Comparison of ENCODE assay signal across 13 mouse cellular contexts in genomic region chr2:72107525-72108180, GRCm38 (mm10).
DNase-seq lines count a peak whose midpoint lies in the region; ATAC-seq and TF ChIP-seq lines count a peak whose summit lies in the region.
"Had no signal": no experiment of that assay in that cellular context is flagged by ENCODE, and none has a peak within 500 bp of the region (broad histone marks: within the 10 kb centered on the region; RNA-seq: fewer than 3 reads in every experiment).

No protein-coding gene starts in this region.

- no peaks in the 10 kb centered on the region for H3K27me3 ChIP-seq in heart, embryonic 12.5 days (replicated peaks)
- no peaks in the 10 kb centered on the region for H3K27me3 ChIP-seq in lung, postnatal 0 days (replicated peaks; ENCODE audit: insufficient read depth, low read length)
- H3K27me3 ChIP-seq: CH12.LX had no signal

- TF ChIP-seq CTCF in lung, postnatal 0 days (IDR thresholded peaks at IDR 0.05) = no peak
- TF ChIP-seq CTCF in lung, adult 2 months (IDR thresholded peaks at IDR 0.05; ENCODE audit: insufficient read depth, low read length) = no peak

- H3K9me3 ChIP-seq in heart, embryonic 12.5 days (replicated peaks) = no peaks in the 10 kb centered on the region
- H3K9me3 ChIP-seq in lung, postnatal 0 days (ENCODE audit: low read length) = no peaks in the 10 kb centered on the region

- peak; percentile 84 for TF ChIP-seq EP300 in lung, postnatal 0 days (IDR thresholded peaks at IDR 0.05)

- H3K27ac ChIP-seq in heart, embryonic 12.5 days (ENCODE audit: poor library complexity, severe bottlenecking) = peak overlapping the region; percentile 45; the same call in 1 of the 2 replicates
- peak overlapping the region; percentile 5; the same call in 1 of the 2 replicates for H3K27ac ChIP-seq in lung, postnatal 0 days (ENCODE audit: low read length)
- H3K27ac ChIP-seq: liver, embryonic 14.5 days had no signal

- 42% methylated on average over 12 of the region's 12 CpGs for WGBS in heart, embryonic 12.5 days
- WGBS in lung, postnatal 0 days = 29% methylated on average over 12 of the region's 12 CpGs
- 33% methylated on average over 12 of the region's 12 CpGs for WGBS in lung, adult 2 months

- no peaks in the 10 kb centered on the region for H3K36me3 ChIP-seq in heart, embryonic 12.5 days
- no peaks in the 10 kb centered on the region for H3K36me3 ChIP-seq in lung, postnatal 0 days (ENCODE audit: insufficient read depth, low read length)

- no peak for DNase-seq in heart, postnatal 10 days
- DNase-seq in lung, postnatal 0 days (ENCODE audit: low spot score) = peak; percentile 82
- DNase-seq in lung, adult 2 months = no peak
- peak; percentile 56 for DNase-seq in brain, adult 2 months (ENCODE audit: low read depth, low spot score)
- peak; percentile 25 to 44 for DNase-seq in lung, postnatal 4 days
- DNase-seq in urinary bladder, adult 2 months (ENCODE audit: low spot score) = no peak
- no peak for DNase-seq in embryo, embryonic 11 days
- DNase-seq: gastrocnemius, postnatal 14 days; kidney, postnatal 25 days; thymus, adult 2 months had no signal

- ATAC-seq in heart, embryonic 12.5 days (ENCODE audit: insufficient number of reproducible peaks, low FRiP score) = no peak
- ATAC-seq in lung, postnatal 0 days = peak; percentile 91

- no peak overlapping the region for H3K9ac ChIP-seq in heart, embryonic 12.5 days
- no peak overlapping the region for H3K9ac ChIP-seq in lung, postnatal 0 days (replicated peaks; ENCODE audit: low read depth)
- H3K9ac ChIP-seq: liver, embryonic 14.5 days had no signal

- H3K4me3 ChIP-seq in heart, embryonic 12.5 days = no peak overlapping the region
- H3K4me3 ChIP-seq in lung, postnatal 0 days (ENCODE audit: low read depth, low read length) = no peak overlapping the region
- no peak overlapping the region for H3K4me3 ChIP-seq in lung, adult 2 months (replicated peaks; ENCODE audit: extremely low read depth, low read depth, low read length)

- no peak for TF ChIP-seq POLR2A in lung, adult 2 months (IDR thresholded peaks at IDR 0.05; ENCODE audit: borderline replicate concordance, extremely low read depth, low read depth, low read length)

- intact Hi-C loops in heart, postnatal 10 days (cut with DNase I) = no loop called here

- peaks cover 29% of the 10 kb centered on the region for H3K4me1 ChIP-seq in heart, embryonic 12.5 days (replicated peaks)
- peaks cover 5% of the 10 kb centered on the region; the same call in 1 of the 2 replicates for H3K4me1 ChIP-seq in lung, postnatal 0 days (ENCODE audit: insufficient read depth, low read depth, low read length)
- peaks cover 3% of the 10 kb centered on the region; the same call in 1 of the 2 replicates for H3K4me1 ChIP-seq in lung, adult 2 months (ENCODE audit: control insufficient read depth, insufficient read depth, low read length)

- peak overlapping the region; percentile 35 for H3K4me2 ChIP-seq in heart, embryonic 12.5 days
- H3K4me2 ChIP-seq in lung, postnatal 0 days (replicated peaks; ENCODE audit: low read depth, low read length) = no peak overlapping the region; the same call in 1 of the 2 replicates

Comparison
In these comparisons a context has a peak if more than half of its experiments do, and no peak if none do; other contexts are left out.
1. DNase-seq: peak in lung, postnatal 0 days (single experiment), brain, adult 2 months (single experiment) and lung, postnatal 4 days (2 of 2); none in heart, postnatal 10 days (0 of 2), lung, adult 2 months (single experiment), urinary bladder, adult 2 months (single experiment) and embryo, embryonic 11 days (single experiment).